Mouse (Mus musculus) C2C12 (cell line): ENCODE results near the gene Slc25a13. TPM values are rescaled to one million over a fixed set of nuclear protein-coding genes. Genes with fewer than 3 reads are reported as not detected.

ENCODE experiments used
- H3K27me3 ChIP-seq: one replicate; pipeline ENCODE4 v1.6.1; 2011; ENCODE audit not compliant: control insufficient read depth, insufficient read depth, insufficient read length
- H3K36me3 ChIP-seq: one replicate; pipeline ENCODE4 v1.6.1; 2011; ENCODE audit not compliant: control insufficient read depth, insufficient read depth
- H3K4me3 ChIP-seq: one replicate; pipeline ENCODE4 v1.5.1; 2011; ENCODE audit warnings: mild to moderate bottlenecking, control low read depth; ENCODE audit not compliant: poor library complexity, insufficient read depth, severe bottlenecking
- H3K79me2 ChIP-seq: one replicate; pipeline ENCODE4 v1.6.1; 2011; ENCODE audit not compliant: control insufficient read depth, insufficient read depth
- H3K79me3 ChIP-seq: one replicate; pipeline ENCODE4 v1.6.1; 2011; ENCODE audit warnings: low read depth, control low read depth
- H3ac ChIP-seq: one replicate; pipeline ENCODE3; 2011; ENCODE audit warnings: low read depth; ENCODE audit not compliant: control insufficient read depth, insufficient read length
- CEBPB ChIP-seq: IDR thresholded peaks from one replicate; pipeline ENCODE4 v1.6.1; 2011; ENCODE audit warnings: low read depth, mild to moderate bottlenecking, control low read depth, moderate library complexity
- CTCF ChIP-seq: IDR thresholded peaks from one replicate; pipeline ENCODE4 v1.5.1; 2011; ENCODE audit not compliant: control insufficient read depth, insufficient read depth, insufficient read length
- FOSL1 ChIP-seq: IDR thresholded peaks from one replicate; pipeline ENCODE4 v1.8.0; 2011; ENCODE audit warnings: mild to moderate bottlenecking, low read length; ENCODE audit not compliant: poor library complexity, insufficient read depth, severe bottlenecking
- MAX ChIP-seq: IDR thresholded peaks from one replicate; pipeline ENCODE4 v1.6.1; 2011; ENCODE audit warnings: mild to moderate bottlenecking, control low read depth
- MYOD1 ChIP-seq: IDR thresholded peaks from one replicate; pipeline ENCODE4 v1.6.1; 2011; ENCODE audit warnings: low read depth; ENCODE audit not compliant: control insufficient read depth, insufficient read length
- MYOG ChIP-seq: IDR thresholded peaks from one replicate; pipeline ENCODE4 v1.6.1; 2011; ENCODE audit not compliant: control insufficient read depth, insufficient read length; ENCODE audit errors: extremely low read depth
- USF1 ChIP-seq: IDR thresholded peaks from one replicate; pipeline ENCODE4 v1.6.1; 2011; ENCODE audit warnings: low read depth, mild to moderate bottlenecking, control low read depth, moderate library complexity
- long read RNA-seq, 2 experiments: library from polyadenylated mRNA; unstranded; transcript quantifications; one replicate each; pipeline ENCODE4 v2.0.0; 2019 to 2020
- polyA plus RNA-seq: library from polyadenylated mRNA; unstranded; fragments of >200 nt; fragmentation: generic; extraction: Trizol; gene quantifications from one replicate; pipeline ENCODE4 v1.2.1, GENCODE M21; 2012; ENCODE audit warnings: missing spikeins

The Slc25a13 gene
- polyA plus RNA-seq, result 0.69 TPM
- long read RNA-seq, experiment 1, partial matches to known transcripts, result 0 of 1 reads
- long read RNA-seq, experiment 1, other reads (novel, unspliced or antisense), result 1 of 1 reads
- long read RNA-seq, experiment 2, transcript Slc25a13-201 (18 exons, 3,067 nt), result major isoform, 6 of 34 reads
- long read RNA-seq, experiment 2, partial matches to known transcripts, result 0 of 34 reads
- long read RNA-seq, experiment 2, other reads (novel, unspliced or antisense), result 28 of 34 reads

GRCm38 (mm10) chr6:6216507-6217285 lies at the start of gene Slc25a13:
Gene Slc25a13, minus strand, starts transcription at chr6:6217173.
- Histone ChIP-seq H3K27me3 (no peaks in the 10 kb centered on the region), H3ac (peak within 1 kb of the TSS; percentile 23), H3K4me3 (peak within 1 kb of the TSS; percentile 39), H3K36me3 (no peaks in the 10 kb centered on the region), H3K79me3 (peaks cover 3% of the 10 kb centered on the region), H3K79me2 (no peaks in the 10 kb centered on the region)
- TF ChIP-seq MYOD1 (no peak), FOSL1 (no peak), CEBPB (no peak), CTCF (no peak)

- H3K79me3 ChIP-seq, result no peaks in the 10 kb centered on the region
- no peak overlapping the region for H3K4me3 ChIP-seq
- H3K36me3 ChIP-seq, result no peaks in the 10 kb centered on the region
- H3K79me2 ChIP-seq, result no peaks in the 10 kb centered on the region
- no peaks in the 10 kb centered on the region for H3K27me3 ChIP-seq
- no peak overlapping the region for H3ac ChIP-seq
- TF ChIP-seq MAX (no peak), USF1 (no peak), CTCF (no peak), CEBPB (no peak), FOSL1 (no peak), MYOG (no peak), MYOD1 (no peak)
Observed at GRCm38 (mm10) chr6:6265761-6266160, 48.8 kb upstream of the Slc25a13 start.

DNA sequence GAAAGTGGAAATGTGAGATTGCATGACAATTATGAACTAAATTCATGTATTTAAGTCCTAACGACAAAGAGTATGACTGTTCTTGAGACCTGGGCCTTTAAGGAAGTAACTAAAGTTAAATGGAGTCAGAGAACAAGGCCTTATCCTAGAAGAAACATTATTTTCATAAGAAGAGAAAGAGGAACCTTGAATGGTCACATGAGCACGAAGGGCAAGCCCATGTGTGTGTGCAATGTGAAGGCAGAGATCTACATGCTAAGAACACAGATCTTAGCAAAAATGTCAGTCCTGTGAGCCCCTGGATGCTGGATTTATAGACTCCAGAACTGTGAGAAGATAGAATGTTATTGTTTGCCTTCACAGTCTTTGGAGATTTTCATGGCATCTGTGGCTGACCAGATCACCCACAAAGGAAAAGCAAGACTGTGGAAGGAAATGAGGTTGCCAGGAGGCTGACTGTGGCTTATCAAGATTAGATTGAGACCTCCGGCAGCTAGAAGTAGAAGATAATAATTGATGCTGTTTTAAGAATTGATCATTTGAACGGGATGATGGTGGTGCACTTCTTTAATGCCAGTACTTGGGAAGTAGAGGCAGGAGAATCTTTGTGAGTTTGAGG lies 46.4 kb upstream of the Slc25a13 start:
- no peak for TF ChIP-seq CEBPB
- Histone ChIP-seq H3K27me3 (no peaks in the 10 kb centered on the region), H3K79me2 (no peaks in the 10 kb centered on the region), H3K79me3 (no peaks in the 10 kb centered on the region), H3ac (no peak overlapping the region), H3K4me3 (no peak overlapping the region), H3K36me3 (no peaks in the 10 kb centered on the region)

DNA sequence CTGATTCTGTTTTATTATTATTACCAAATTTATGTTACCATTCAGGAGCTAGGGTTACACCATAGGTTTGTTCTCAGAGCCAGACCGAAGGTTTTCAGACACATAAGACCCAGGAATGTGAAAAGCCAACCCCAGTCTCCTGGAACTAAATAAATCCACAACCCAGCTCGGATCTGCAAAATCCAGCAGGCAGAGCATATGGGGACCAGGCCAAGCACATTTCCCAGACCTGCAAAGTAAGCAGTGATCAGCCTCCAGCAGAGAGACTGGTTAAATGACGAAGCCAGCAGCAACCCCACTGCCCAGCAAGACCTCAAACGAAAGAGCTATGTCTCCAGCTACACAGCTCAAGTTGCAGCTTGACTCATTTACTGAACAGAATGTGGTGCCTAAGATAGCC lies 43.9 kb upstream of the Slc25a13 start:
- no peaks in the 10 kb centered on the region for H3K36me3 ChIP-seq
- H3K79me3 ChIP-seq, result no peaks in the 10 kb centered on the region
- no peak overlapping the region for H3ac ChIP-seq

GRCm38 (mm10) chr6:6248500-6248899 lies 31.5 kb upstream of the Slc25a13 start:
- Histone ChIP-seq H3K36me3 (no peaks in the 10 kb centered on the region), H3ac (no peak overlapping the region), H3K79me2 (no peaks in the 10 kb centered on the region), H3K4me3 (no peak overlapping the region), H3K79me3 (no peaks in the 10 kb centered on the region), H3K27me3 (no peaks in the 10 kb centered on the region)
- TF ChIP-seq MYOD1 (no peak), USF1 (no peak), MYOG (no peak), FOSL1 (no peak), CTCF (no peak), CEBPB (no peak), MAX (no peak)

More for the DNA sequence above, 43.9 kb upstream of the Slc25a13 start:
- TF ChIP-seq USF1 (no peak), MAX (no peak), MYOD1 (no peak), MYOG (no peak), CEBPB (no peak), CTCF (no peak)
- Histone ChIP-seq H3K4me3 (no peak overlapping the region), H3K79me2 (no peaks in the 10 kb centered on the region), H3K27me3 (no peaks in the 10 kb centered on the region)

GRCm38 (mm10) chr6:6243828-6244227 lies 26.9 kb upstream of the Slc25a13 start:
- no peak for TF ChIP-seq CTCF
- TF ChIP-seq FOSL1, result no peak
- no peak for TF ChIP-seq MYOD1
- TF ChIP-seq MAX, result no peak
- TF ChIP-seq MYOG, result no peak
- TF ChIP-seq CEBPB, result no peak
- TF ChIP-seq USF1, result no peak
- H3K79me2 ChIP-seq, result no peaks in the 10 kb centered on the region
- no peaks in the 10 kb centered on the region for H3K27me3 ChIP-seq

More at GRCm38 (mm10) chr6:6243828-6244227, 26.9 kb upstream of the Slc25a13 start:
- Histone ChIP-seq H3K4me3 (no peak overlapping the region), H3K79me3 (no peaks in the 10 kb centered on the region), H3K36me3 (no peaks in the 10 kb centered on the region), H3ac (no peak overlapping the region)
